Mouse (Mus musculus) liver, adult 2 months (tissue): ENCODE measurements around the gene Kctd7.

Experiments used
- CTCF ChIP-seq: fragments of 200-500 bp; IDR thresholded peaks from 2 replicates; pipeline ENCODE4 v1.5.1; 2011; ENCODE audit warnings: low read depth, low read length, control low read depth
- POLR2A ChIP-seq: fragments of 200-500 bp; IDR thresholded peaks from 2 replicates; pipeline ENCODE4 v1.6.1; 2011; ENCODE audit warnings: low read length, control low read depth; ENCODE audit not compliant: insufficient read depth; ENCODE audit errors: extremely low read depth

- TF ChIP-seq CTCF = no peak
- TF ChIP-seq POLR2A = no peak
These were observed 40.7 kb downstream of the Kctd7 start for GRCm38 (mm10) chr5:130185312-130185711.
